Mouse (Mus musculus) left cerebral cortex, postnatal 14 days (tissue): ENCODE data around the gene Gse1. TPM values are rescaled to one million over a fixed set of nuclear protein-coding genes. Genes with fewer than 3 reads are reported as not detected.
A peak's percentile ranks its signal among the peaks of the same experiment; 100 is the strongest.

Experiments
- DNase-seq, 2 experiments: peaks; one replicate each; pipeline ENCODE4 v3.0.0; 2021 to 2022; ENCODE audit warnings: low spot score in 2 of 2, mixed read lengths in 1 of 2
- intact Hi-C: fragments of 180-260 bp; cut with DNase I; formaldehyde crosslinking; loops from one replicate; pipeline ENCODE4 v1.15.1; 2025
- total RNA-seq, 2 experiments: library from RNA; stranded (reverse); gene quantifications; 2 replicates each; pipeline ENCODE4 v1.2.3; 2021

Gse1 gene
- total RNA-seq, 2 experiments from 2014 or later, result 49.0 to 57.3 TPM

DNA sequence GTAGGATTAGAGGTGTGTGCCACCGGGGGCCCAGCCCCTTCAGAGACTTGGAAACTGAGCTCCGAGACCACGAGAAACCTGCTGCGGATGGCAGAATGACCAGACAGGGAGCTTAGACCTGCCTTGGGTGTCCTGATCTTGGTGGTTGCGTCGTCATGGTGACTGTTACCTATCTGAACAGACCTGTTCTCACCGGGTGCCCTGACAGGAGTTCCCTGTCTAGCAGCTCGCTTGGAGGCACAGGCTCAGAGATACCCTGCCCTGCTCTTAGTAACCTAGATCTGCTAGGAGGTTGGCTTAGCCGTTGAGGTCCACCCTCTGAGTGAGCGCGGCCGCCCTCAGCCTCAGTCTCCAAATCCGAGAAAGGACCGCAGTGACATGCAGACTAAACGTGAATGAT lies 292.0 kb downstream of the Gse1 start:
- intact Hi-C loops, result no loop called here
- no peak for DNase-seq

DNA sequence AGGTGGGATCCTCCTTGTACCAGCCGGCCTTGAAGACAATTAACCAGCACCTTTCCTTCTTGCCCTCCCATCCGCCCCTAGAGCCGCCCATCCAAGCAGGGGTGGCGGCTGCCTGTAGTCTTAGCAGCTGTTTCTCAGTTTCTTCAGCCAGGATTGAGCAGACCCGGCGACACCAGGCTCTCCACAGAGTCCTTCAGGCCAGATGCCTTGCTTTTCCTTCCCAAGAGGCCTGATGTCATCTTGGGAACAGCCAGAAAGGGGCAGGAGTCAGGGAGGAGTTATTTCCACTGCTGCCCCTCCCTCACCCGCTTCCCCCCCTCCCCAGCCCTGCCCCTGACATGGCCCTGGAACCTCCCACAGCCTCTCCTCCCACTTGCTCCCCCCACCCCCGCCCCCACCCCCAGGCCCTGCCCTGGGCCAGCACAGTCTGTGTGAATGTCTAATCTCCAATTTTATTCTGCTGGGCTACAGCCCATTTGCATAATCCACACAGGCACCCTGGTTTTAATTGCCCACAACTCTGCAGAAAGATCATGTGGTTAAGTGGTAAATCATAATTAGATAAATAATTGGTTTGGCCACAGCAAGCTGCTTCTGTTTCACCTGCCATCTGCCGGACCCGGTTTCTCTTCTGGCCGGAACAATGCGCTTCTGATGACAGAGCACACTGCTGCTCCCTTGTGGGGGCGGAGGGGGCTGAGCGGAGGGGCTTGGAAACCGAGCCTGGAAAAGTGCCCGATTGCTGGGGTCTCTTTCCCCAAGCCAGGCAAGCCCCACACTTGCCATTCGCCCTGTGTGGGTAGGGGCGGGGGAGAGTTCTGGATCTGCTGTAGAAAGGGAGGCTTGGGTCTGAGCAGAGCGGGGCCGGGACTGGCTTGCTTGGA lies 292.7 kb downstream of the Gse1 start:
- DNase-seq, result no peak
- intact Hi-C loops, result no loop called here

DNA sequence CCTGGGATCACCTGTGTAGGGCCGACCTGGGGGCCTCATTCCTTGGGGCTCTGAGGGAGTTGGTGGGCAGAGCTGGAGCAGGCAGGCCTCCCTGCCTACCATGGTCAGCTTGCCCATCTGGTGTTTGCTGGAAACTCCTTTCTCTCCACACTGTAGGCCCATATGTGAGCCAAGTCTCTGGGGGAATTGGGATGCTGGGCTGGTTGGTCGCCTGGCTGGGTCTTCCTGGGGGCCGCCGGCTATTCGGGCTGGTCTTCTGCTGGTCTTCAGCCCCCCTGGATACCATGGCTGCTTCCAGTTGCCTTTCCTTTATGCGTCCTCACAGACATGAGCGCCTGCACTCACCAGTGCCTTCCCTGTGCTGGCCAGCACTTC lies 293.3 kb downstream of the Gse1 start:
- intact Hi-C loops, result no loop called here
- DNase-seq, result no peak

DNA sequence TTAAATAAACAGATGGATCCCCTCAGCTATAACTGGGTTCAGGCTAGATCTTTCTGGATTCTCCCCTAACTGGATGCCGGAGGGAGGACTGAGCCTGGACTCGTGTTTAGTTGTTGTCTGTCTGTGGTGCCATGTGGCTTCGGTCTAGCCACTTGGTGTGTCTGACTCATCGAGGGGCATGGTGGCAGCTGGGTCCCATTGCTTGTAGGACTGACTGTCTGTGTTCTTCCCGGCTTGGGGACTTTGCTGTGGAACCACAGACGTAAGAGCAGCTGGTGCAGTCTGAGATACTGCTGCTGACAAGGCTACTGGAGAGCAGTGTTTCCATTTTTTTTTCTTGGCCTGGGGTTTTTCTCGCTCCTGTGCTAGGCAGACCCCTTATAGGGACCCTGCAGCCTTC lies 295.4 kb downstream of the Gse1 start:
- no peak for DNase-seq
- intact Hi-C loops, result no loop called here

DNA sequence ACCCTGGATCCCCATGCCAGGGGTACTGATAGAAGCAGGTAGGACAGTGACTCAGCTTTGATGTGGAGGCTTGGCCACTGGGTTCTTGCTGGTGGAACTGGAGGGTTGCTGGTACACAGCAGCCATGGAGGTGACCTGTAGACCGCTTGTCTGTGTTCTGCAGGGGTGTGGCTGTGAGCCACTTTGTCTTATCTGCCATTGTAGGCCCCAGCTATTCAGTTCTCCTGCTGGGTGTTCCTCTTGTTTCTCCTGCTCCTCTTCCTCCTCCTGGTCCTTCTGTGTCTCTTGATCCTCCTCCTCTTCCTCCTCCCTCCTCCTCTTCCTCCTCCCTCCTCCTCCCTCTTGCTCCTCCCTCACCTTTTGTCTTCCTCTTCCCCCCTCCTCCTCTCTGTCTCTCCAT lies 296.9 kb downstream of the Gse1 start:
- no peak for DNase-seq
- intact Hi-C loops, result no loop called here

DNA sequence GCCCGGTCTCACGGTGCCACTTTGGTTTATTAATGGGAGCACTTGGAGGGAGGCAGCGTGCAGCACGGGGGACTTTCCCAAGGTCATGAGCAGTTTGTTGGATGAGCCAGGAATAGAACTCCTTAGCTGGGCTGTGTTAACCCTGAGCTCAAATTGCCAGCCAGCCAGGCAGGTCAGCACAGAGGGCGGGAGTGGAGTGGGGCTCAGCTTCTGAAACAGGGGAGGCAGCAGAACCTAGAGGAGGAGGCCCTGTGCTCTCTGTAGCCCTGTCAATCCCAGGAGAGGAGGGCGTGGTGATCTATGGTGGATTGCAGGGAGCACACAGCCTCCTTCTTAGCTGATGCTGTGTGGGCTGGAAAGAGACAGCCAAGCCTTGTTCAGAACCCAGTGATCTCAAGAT lies 297.6 kb downstream of the Gse1 start:
- intact Hi-C loops, result no loop called here

DNA sequence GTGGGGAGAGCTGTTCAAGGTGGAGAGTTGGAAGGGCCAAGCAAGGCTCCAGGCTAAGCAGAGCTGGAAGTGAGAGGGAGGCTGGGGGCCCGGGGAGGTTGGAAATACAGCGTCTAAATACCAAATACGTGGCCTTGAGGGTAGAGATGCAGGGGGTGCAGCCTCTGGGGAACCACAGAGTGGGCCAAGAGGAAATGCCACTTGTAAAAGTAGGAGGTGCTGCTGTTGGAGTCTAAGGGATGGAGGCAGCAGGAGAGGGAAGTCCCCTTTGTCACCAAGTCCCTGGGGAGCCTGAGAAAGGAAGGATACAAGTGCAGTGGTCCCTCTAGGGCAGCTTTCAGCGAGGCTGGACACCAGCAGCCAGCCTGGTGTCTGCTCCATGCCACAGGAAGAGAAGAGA lies 298.3 kb downstream of the Gse1 start:
- no peak for DNase-seq
- intact Hi-C loops, result no loop called here

More for the DNA sequence above, 297.6 kb downstream of the Gse1 start:
- DNase-seq, result no peak

DNA sequence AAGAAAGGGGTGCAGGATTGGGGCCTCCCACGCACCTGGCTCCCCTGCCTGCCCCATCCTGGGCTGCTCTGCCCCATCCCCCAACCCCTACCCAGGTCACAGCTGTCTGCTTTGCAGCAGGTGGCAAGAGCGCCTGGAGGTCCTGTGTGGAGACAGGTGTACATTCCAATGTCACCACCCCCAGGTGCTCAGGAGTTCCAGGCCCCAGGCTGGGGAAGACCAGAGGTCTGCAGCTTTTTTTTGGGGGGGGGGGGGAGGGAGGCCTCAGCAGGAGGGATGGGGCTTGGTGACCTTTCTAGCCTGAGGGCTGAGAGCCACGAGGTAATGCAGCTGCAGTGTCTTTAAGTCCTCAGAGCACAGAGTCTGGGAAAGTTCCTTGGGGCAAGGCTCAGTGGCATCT lies 300.1 kb downstream of the Gse1 start:
- intact Hi-C loops, result no loop called here

DNA sequence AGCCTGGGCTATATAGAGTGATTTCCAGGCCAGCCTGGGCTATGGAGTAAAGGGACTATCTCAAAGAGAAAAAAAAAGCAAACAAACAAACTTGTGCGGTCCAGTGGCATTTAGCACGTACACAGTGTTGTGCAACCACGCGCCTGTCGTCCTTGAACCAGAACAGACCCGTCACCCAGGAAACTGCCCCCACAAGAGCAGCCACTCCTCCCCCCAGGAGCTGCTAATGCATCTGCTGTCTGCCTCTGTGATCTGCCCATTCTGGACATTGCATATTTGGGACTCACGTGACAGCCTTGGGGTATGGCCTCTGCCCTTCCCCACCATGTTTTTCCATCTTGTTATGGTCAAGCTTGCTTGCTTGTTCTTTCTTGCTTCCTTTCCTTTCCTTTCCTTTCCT lies 301.0 kb downstream of the Gse1 start:
- DNase-seq, result no peak
- intact Hi-C loops, result no loop called here

More for the DNA sequence above, 300.1 kb downstream of the Gse1 start:
- no peak for DNase-seq

DNA sequence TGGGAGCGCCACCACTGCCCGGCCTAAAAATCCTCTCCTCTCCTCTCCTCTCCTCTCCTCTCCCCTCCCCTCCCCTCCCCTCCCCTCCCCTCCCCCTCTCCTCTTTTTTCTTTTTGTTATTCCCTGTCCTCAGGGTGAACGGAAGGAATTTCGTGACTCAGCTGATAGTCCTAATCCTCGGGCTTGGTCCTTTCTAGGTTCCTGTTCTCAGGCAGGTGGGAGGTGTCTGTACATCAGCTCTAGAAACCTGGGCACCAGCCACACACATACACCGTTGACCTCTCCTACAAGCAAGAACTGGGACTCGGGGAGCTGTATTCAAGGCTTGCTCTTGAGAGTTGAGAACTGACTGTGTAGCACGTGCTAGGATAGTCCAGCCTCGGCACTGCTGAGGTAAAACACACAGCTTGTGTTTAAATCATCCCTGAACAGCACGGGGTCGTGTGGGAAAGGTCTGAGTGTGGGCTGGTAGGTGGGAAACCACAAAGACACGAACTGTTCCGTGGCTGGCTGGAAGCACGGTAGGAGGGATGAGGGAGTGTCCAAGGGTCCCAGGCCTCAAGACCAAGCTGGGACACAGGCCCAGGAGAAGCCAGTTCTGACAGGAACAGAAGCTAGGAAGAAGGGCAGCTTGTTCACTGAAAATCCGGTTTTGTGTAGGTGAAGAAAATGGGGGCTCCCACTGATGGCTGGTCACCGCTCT lies 302.8 kb downstream of the Gse1 start:
- intact Hi-C loops, result loop anchor here (5.0 kb wide), 1 partner anchor 124 kb away; no protein-coding TSS in a partner anchor
- no peak for DNase-seq

DNA sequence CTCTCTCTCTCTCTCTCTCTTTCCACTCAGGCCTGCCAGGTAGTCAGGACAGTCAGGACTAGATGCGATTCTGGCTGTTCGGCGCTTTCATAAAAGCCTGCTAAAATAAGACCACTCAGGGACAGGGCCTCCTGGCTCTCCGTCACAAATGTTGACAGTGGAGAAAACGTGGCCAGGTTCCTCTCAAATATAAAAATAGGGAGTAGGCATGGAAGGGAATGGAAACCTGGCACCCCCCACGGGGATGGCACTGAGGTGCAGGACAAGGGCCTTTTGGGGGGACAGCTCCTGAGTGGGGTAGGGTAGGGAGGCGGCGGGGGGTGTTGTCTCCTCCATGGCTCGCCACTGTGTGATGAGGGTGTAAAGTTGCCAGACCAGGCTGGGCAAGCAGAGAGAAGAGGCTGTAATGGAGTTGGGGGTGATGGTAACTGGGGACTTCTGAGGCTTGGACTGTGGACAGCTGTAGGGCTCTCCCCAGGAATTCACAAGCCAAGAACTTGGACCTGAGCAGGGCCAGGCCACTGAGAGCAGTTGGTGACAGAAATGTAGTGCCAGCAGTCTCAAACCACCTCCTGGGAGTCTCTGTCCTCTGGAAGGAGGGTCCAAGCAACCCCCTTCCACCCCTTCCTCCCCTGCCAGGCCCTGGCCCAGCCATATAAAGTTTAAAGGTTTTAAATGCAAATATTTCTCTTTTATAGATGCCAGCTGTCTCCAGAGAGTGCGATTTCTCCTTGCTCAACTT lies 303.7 kb downstream of the Gse1 start:
- DNase-seq, result no peak

DNA sequence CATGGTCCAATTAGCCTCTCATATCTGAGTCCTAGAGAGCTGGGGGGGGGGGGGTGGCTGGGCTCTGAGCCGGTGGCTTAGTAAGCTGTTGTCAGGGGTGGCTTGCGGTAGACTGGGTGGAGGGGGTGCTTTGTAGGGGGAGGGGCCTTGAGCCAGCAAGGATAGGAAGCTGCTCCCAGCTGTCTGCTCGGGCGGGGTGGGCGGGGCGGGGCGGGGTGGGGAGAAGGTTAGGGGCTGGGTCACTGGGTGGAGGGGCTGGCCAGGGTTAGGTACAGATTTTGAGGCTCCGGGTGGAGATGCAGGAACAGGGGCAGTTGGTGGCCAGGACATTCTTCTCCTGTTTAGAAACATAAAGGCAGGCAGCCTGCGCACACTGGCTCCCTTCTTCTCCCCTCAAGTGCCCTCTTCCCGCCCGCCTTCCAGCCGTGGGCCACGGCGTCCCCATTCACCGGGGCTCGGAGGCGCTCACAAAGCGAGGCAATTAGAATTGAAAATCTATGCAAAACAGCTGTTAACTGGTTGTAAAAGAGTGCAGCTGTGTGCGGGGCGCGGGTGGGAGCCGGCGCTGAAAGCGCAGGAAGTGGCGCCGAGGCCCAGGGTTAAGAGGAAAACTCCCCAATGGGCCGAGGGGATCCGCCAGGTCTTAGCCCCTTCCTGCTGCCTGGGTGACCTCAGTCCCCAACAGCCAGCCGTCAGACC lies 304.4 kb downstream of the Gse1 start:
- intact Hi-C loops, result loop anchor here (5.0 kb wide), 1 partner anchor 125 kb away; no protein-coding TSS in a partner anchor
- DNase-seq, result peak; percentile 57 to 60

More for the DNA sequence above, 303.7 kb downstream of the Gse1 start:
- intact Hi-C loops, result loop anchor here (5.0 kb wide), 1 partner anchor 125 kb away; no protein-coding TSS in a partner anchor

DNA sequence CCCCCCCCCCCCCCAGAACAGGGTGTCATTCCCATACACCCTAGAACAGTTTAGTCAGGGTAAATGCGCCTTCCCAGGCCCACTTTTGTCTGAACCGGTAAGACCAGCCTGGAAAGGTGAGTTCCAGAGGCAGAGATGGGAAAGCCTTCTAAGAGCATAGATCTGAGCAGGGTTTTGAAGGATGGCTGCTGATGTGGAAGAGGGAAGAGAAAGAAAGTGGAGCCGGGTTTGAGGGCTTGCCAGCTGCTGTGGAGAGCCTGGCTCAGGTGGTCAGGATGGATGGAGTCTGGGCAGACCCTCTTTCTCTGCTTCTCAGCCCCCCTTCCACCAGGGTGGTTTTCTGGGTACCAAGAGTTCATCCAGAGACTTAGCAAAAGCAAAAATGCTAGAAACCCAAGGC lies 305.1 kb downstream of the Gse1 start:
- intact Hi-C loops, result loop anchor here (5.0 kb wide), 1 partner anchor 126 kb away; no protein-coding TSS in a partner anchor

DNA sequence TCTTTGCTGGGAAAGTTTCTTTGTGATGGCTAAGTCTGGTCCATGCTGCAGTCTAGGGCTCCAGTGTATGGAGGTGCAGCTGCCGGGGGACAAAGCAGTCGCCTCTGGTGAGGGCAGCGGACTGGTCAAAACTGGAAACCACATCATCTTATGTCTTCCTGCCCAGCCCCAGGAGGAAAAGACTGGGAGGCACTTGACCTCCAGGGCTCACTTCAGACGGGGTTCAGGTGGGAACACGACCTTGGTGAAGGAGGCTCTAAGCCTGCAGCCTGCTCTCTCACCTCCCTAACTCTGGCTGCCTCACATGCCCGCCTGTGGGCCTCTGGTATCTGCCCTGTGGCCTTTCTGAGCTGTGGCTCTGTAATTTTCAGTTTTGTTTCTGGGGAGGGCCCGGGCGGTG lies 305.8 kb downstream of the Gse1 start:
- intact Hi-C loops, result loop anchor here (2.0 to 5.0 kb wide), 2 partner anchors 45 to 127 kb away; no protein-coding TSS in a partner anchor
- no peak for DNase-seq

More for the DNA sequence above, 305.1 kb downstream of the Gse1 start:
- no peak for DNase-seq

DNA sequence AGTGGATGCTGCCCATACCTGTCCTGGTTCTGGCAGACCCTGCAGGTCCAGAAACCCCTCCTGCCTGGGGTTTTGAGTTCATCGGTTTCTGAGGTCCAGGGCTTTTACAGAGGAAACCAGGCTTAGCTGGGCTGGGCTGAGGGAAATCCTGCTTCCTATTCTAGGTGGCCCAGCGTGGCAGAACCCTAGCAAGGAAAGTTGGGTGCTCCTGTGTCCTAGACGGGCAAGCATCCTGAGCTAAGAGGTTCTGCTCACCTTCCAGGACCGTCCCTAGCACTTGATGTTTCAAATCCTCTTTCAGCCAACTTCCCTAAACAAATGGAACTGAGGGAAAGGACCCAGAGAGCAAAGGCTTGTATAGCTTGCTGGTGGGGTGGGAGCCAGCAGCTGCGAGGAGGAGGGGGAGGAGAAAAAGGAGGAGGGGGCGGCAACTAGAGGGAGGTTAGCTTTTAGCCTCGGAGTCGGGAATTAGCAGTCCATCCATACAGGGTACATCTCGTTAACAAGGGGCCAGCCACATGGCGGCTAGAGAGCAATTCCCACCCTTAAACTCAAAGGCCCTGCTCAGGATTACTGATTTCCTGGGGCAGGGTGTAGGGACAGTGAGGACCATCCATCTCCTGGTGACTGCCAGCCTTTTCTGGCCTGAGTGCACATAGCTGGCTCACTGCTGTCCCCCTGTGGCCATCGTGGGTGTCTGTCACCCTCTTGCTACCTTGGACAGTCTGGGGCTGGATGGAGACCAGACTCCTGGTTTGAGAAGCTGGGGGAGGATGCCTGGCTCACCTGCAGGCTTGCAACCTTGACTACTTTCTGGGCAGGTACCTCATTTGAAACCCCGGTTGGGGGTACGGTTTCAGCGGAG lies 306.5 kb downstream of the Gse1 start:
- intact Hi-C loops, result loop anchor here (2.0 to 5.0 kb wide), 4 partner anchors 46 to 247 kb away; no protein-coding TSS in a partner anchor
- DNase-seq, result peak; percentile 80 to 87

DNA sequence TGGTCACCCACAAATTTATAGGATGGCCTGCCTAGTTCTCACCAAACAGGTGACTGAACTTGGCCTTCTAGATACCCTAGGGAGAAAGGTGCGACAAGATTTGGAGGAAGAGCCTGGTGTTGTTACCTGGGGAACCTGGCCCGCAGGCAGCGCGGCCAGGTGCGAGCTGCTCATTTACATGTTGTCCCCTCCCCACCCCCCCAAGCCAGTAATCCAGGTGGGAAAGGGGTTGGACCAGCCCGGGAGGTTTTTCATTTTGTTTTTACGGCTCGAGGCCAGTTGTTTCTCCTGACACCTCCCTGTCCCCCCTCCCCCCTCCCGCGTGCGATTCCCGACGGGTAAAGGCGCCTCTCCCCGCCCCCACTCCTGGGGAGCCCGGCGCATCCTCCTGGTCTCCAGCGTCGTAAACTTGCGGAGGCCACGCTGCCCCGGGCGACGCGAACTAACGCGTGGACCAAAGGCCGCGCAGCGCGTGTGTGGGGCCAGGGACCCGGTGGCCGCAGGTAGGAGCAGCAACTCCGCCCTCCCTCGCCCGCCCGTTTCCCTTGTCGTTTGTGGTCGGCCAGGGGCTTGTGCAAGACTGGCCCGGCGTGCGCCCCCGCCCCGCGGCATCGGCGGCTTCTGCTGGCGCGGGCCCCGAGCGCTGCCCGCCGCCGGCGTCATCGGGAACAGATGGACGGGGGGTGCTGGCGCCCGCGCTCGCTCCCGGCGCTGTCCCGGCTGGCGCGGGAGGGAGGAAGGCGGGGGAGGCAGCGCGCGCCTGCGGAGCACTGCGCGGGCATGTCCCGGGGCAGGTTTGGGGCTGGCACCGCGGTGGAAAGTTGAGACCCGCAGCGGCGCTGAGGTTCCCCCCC lies 307.4 kb downstream of the Gse1 start:
- intact Hi-C loops, result loop anchor here (2.0 to 5.0 kb wide), 3 partner anchors 47 to 248 kb away; no protein-coding TSS in a partner anchor
- DNase-seq, result peak; percentile 56 to 75
